Mouse (Mus musculus): ENCODE data around the gene Sumo1.

DNA sequence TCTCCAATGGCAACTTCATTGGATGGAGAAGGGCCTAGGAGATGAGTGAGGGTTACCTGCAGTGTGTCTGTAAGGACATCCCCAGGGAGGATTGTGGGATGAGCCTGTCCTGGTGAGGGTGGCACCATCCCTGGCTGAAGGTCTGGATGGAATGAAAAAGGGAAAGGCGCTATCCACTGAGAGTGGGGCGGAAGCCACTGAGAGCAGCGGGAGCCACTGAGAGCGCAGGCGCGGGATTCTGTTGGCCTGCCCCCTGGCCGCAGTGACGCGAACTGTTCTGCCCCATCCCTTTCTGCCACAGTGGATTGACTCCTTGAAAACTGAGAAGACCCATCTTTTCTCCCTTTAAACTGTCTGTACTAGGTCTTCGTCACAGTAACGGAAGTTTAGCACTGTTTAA lies 66.7 kb downstream of the Sumo1 start:
- TF ChIP-seq POLR2A (IDR thresholded peaks at IDR 0.05; ENCODE audit: borderline replicate concordance, insufficient read depth, low read length) (no peak), CTCF (IDR thresholded peaks at IDR 0.05; ENCODE audit: borderline replicate concordance, insufficient read depth, low read depth, low read length) (0 out of 2 replicates have a peak, but pooled peaks have one; percentile 5)
